Mouse (Mus musculus) G1E (cell line): Measurements from ENCODE around the gene Rabif.

ENCODE experiments used
- CTCF ChIP-seq: IDR thresholded peaks from 2 replicates; pipeline ENCODE4 v1.5.1; 2012; ENCODE audit warnings: low read depth, low read length, inconsistent platforms, mixed read lengths
- GATA1 ChIP-seq: IDR thresholded peaks from 2 replicates; pipeline ENCODE4 v1.6.1; 2012; ENCODE audit warnings: borderline replicate concordance, low read length, inconsistent platforms, mixed read lengths
- POLR2AphosphoS5 ChIP-seq: IDR thresholded peaks from 2 replicates; pipeline ENCODE4 v1.6.1; 2012; ENCODE audit warnings: low read depth, low read length, inconsistent platforms; ENCODE audit not compliant: insufficient replicate concordance
- TAL1 ChIP-seq: conservative IDR thresholded peaks from 2 replicates; pipeline ENCODE4 v1.6.1; 2012; ENCODE audit warnings: low read depth, low read length, inconsistent platforms, mixed read lengths

GRCm38 (mm10) chr1:134513312-134513860, 18.9 kb downstream of the Rabif start:
- TF ChIP-seq CTCF = no peak
- TF ChIP-seq TAL1 = no peak
- no peak for TF ChIP-seq GATA1
- TF ChIP-seq POLR2AphosphoS5 = no peak
